Mouse (Mus musculus): ENCODE results near the gene Aim2.

GRCm38 (mm10) chr1:173361651-173362050 lies 11.0 kb downstream of the Aim2 start:
- TF ChIP-seq CTCF (IDR thresholded peaks at IDR 0.05; ENCODE audit: low read depth) = no peak
- TF ChIP-seq EP300 (IDR thresholded peaks at IDR 0.05; ENCODE audit: low read depth) = no peak
